ENCODE assay signal across 1 mouse cellular context in genomic region chr11:98682811-98683210, GRCm38 (mm10).
TF ChIP-seq lines count a peak whose summit lies in the region.

No protein-coding gene starts in this region.

TF ChIP-seq in MEL, 35 proteins besides CTCF, POLR2A, EP300 and RAD21:
- TF ChIP-seq GATA1 (IDR thresholded peaks at IDR 0.05; ENCODE audit: low read depth, low read length) (no peak), MEF2A (IDR thresholded peaks at IDR 0.05; ENCODE audit: extremely low read depth, insufficient replicate concordance, low read depth, low read length, poor library complexity, severe bottlenecking) (no peak)
